Mouse (Mus musculus) frontal cortex, postnatal 36 days (tissue): ENCODE measurements around the gene Cbr4.

ENCODE experiments used
- DNase-seq, 2 experiments: peaks; one replicate each; pipeline ENCODE4 v3.0.0; 2022; ENCODE audit warnings: low spot score in 2 of 2

Cbr4 gene

GRCm38 (mm10) chr8:61487597-61488156, at the start of gene Cbr4:
Gene Cbr4, plus strand, starts transcription at chr8:61487734.
- DNase-seq = peak; percentile 89 to 94

- DNase-seq = no peak
Observed at GRCm38 (mm10) chr8:61442988-61443387, 44.5 kb upstream of the Cbr4 start.

- no peak for DNase-seq
Observed at GRCm38 (mm10) chr8:61444358-61444757, 43.2 kb upstream of the Cbr4 start.

GRCm38 (mm10) chr8:61446329-61446728, 41.2 kb upstream of the Cbr4 start:
- no peak for DNase-seq

- DNase-seq = no peak
Observed at GRCm38 (mm10) chr8:61448100-61448499, 39.4 kb upstream of the Cbr4 start.

GRCm38 (mm10) chr8:61448881-61449280, 38.7 kb upstream of the Cbr4 start:
- DNase-seq = no peak

GRCm38 (mm10) chr8:61450916-61451575, 36.5 kb upstream of the Cbr4 start:
- no peak for DNase-seq

- no peak for DNase-seq
Observed at GRCm38 (mm10) chr8:61451721-61452337, 35.7 kb upstream of the Cbr4 start.

- DNase-seq = no peak
Observed at GRCm38 (mm10) chr8:61459763-61460162, 27.8 kb upstream of the Cbr4 start.

GRCm38 (mm10) chr8:61462221-61462620, 25.3 kb upstream of the Cbr4 start:
- DNase-seq = no peak

- DNase-seq = no peak
Observed at GRCm38 (mm10) chr8:61464393-61464792, 23.1 kb upstream of the Cbr4 start.

- DNase-seq = no peak
Observed at GRCm38 (mm10) chr8:61466696-61467552, 20.6 kb upstream of the Cbr4 start.

- no peak for DNase-seq
Observed at GRCm38 (mm10) chr8:61467553-61467815, 20.1 kb upstream of the Cbr4 start.

- DNase-seq = peak in 1 of 2 experiments; percentile 30
Observed at GRCm38 (mm10) chr8:61470213-61470612, 17.3 kb upstream of the Cbr4 start.

- no peak for DNase-seq
Observed at GRCm38 (mm10) chr8:61475251-61475673, 12.3 kb upstream of the Cbr4 start.

- DNase-seq = no peak
Observed at GRCm38 (mm10) chr8:61476160-61476559, 11.4 kb upstream of the Cbr4 start.

GRCm38 (mm10) chr8:61478150-61478549, 9.4 kb upstream of the Cbr4 start:
- no peak for DNase-seq

- DNase-seq = no peak
Observed at GRCm38 (mm10) chr8:61478793-61479192, 8.7 kb upstream of the Cbr4 start.

- peak; percentile 42 to 62 for DNase-seq
Observed at GRCm38 (mm10) chr8:61479506-61480214, 7.9 kb upstream of the Cbr4 start.

GRCm38 (mm10) chr8:61480260-61480967, 7.1 kb upstream of the Cbr4 start:
- DNase-seq = no peak

GRCm38 (mm10) chr8:61486923-61487529, 508 bp upstream of the Cbr4 start:
- no peak for DNase-seq
